Mouse (Mus musculus) cortical plate, adult 2 months (tissue): ENCODE data around the gene Slc2a2.

ENCODE experiments used
- CTCF ChIP-seq: fragments of 200-500 bp; IDR thresholded peaks from 2 replicates; pipeline ENCODE4 v1.5.1; 2011; ENCODE audit warnings: mild to moderate bottlenecking, control low read depth, low read length; ENCODE audit not compliant: insufficient read depth; ENCODE audit errors: extremely low read depth
- POLR2A ChIP-seq: fragments of 200-500 bp; IDR thresholded peaks from 2 replicates; pipeline ENCODE4 v1.6.1; 2011; ENCODE audit warnings: mild to moderate bottlenecking, low read length, control low read depth; ENCODE audit not compliant: insufficient read depth; ENCODE audit errors: extremely low read depth

DNA sequence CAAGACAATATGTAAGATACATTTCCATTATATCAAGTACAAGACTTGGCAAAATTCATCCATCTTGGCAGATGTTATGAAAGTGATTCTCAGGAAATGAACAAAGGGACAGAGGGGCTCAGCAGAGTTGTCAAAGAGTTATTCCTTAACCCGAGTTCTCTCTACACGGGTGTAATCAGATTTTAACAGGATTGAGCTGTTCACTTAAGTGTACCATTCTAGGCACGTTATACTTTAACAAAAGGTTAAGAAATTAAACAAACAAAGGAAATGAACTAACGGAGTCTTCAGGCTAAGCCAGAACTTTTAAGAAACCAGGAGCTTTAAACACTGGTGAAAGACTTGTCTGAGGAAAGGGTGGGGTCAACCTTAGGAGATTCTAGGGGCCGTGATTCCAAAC is 23.5 kb downstream of the Slc2a2 start:
- TF ChIP-seq CTCF (no peak), POLR2A (no peak)
